Mouse (Mus musculus) ovary, postnatal 10 days (tissue): ENCODE data around the gene Lypd3.

Experiments
- DNase-seq: peaks from one replicate; pipeline ENCODE4 v3.0.0; 2022; ENCODE audit warnings: low spot score

The Lypd3 gene

DNA sequence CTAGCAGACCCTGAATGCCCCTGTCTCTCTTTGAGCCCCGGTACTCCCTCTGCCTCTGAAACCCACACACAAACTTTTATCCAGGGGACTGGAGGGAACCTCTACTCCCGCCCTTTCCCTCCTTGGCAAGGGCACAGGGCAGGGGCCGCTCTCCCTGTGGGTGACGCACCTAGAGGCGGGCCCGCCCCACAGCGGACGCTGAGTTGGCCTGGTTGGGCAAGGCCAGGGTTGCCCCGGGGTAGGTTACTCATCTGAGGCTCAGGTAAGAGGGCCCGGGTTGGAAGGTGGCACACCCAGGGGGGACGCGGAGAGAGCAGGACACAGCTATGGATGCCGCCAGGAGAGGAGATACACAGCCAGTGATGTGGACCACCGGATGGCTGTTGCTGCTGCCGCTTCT is at the start of gene Lypd3:
TSS of gene Lypd3 (plus strand) at position 287 of the 400 bp plus-strand sequence.
- DNase-seq, result no peak

DNA sequence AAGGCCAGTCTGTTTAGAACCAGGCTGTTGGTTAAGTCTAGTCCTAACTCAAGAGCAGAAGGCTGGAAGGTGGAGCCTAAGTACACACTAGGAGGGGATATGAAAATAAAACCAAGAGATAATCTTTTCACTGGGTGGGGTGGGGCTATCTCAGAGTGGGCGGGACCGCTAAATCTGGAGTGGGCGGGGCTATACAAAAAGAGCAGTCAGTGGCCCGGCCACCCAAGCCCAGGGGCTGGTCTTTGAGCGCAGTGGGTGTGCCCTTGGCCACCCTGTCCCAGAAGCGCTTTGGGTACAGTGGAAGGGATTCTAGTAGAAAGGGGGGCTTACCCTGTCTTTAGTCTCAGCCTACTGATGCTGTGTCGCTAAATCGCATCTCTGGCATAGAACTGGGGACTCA is 49.5 kb upstream of the Lypd3 start:
- no peak for DNase-seq

GRCm38 (mm10) chr7:24587330-24588105 is 48.8 kb upstream of the Lypd3 start, which contains the start of the genes Ethe1 and Zfp575:
Gene Ethe1 (plus strand): TSS chr7:24587543.
Gene Zfp575 (minus strand): TSS chr7:24587641.
- peak; percentile 27 for DNase-seq

- DNase-seq, result no peak
Measured at GRCm38 (mm10) chr7:24588336-24588735, 48.0 kb upstream of the Lypd3 start.

DNA sequence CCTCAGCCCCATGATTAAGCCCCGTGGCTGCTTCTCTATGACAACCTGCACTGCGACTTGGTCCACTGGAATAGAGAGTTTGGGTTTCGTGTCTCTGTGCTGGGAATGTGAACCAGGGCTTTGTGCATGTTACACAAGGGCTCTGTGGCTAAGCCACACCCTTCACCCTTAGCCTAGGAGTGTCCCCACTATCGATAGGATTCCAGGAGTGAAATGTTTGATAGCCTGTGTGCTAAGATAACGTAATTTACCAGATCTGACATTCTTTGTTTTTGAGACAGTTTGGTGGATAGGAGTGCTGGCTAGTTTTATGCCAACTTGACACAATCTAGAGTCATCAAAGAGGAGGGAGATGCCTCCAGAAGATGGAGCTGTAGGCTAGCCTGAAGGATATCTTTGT is 44.6 kb upstream of the Lypd3 start:
- no peak for DNase-seq

DNA sequence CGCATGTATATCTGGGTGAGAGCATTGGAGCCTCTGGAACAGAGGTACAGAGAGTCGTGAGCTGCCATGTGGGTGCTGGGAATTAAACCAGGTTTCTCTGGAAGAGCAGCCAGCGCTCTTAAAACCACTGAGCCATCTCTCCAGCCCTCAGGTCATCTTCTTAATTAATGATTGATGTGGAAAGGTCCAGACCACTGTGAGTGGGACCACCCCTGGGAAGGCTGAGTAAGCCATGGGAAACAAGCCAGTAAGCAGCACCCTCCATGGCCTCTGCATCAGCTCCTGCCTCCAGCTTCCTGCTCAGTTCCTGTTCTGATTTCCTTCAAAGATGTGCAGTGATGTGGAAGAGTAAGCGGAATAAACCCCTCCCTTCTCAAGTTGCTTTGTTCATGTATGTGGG is 44.2 kb upstream of the Lypd3 start:
- DNase-seq, result no peak

GRCm38 (mm10) chr7:24592781-24593180 is 43.6 kb upstream of the Lypd3 start:
- no peak for DNase-seq

- peak; percentile 46 for DNase-seq
Measured at GRCm38 (mm10) chr7:24593621-24594308, 42.6 kb upstream of the Lypd3 start.

GRCm38 (mm10) chr7:24594309-24594803 is 42.0 kb upstream of the Lypd3 start:
- DNase-seq, result no peak

DNA sequence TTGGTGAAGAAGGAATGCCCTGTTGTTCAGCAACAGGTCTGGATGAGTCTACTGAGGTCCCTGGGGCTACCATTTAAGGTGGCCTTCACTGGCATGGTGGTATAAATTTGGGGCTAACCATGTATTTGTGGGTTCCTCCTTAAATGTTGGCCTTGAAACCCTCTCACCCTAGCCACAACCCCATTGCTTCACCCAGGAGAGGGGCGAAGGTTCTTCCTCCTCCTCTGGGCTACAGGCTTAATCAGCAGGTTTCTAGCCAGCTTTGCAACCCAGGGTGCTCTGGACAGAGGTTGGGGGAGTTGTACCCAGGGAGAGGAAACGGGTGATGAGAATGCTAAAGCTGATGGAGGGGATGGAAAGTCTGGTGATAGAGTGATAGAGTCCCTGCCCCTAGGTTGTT is 40.9 kb upstream of the Lypd3 start:
- no peak for DNase-seq

DNA sequence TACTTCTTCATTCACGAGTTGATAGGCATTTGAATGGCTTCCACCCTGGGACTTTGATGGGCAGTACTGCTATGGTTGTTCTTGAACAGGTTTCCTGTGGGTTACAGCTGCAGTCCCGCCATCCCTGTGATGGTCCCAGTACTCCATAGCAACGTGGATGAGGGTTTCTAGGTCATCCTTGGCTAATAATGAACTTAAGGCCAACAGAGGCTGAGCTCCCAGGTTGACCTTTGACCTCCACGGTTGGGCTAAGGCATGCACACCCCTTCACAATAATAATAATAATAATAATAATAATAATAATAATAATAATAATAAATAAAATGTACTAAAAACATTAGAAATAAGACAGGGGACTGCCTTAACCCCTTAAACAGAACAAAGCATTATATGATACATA is 38.2 kb upstream of the Lypd3 start:
- no peak for DNase-seq

- no peak for DNase-seq
Measured at GRCm38 (mm10) chr7:24599211-24600067, 36.9 kb upstream of the Lypd3 start.

DNA sequence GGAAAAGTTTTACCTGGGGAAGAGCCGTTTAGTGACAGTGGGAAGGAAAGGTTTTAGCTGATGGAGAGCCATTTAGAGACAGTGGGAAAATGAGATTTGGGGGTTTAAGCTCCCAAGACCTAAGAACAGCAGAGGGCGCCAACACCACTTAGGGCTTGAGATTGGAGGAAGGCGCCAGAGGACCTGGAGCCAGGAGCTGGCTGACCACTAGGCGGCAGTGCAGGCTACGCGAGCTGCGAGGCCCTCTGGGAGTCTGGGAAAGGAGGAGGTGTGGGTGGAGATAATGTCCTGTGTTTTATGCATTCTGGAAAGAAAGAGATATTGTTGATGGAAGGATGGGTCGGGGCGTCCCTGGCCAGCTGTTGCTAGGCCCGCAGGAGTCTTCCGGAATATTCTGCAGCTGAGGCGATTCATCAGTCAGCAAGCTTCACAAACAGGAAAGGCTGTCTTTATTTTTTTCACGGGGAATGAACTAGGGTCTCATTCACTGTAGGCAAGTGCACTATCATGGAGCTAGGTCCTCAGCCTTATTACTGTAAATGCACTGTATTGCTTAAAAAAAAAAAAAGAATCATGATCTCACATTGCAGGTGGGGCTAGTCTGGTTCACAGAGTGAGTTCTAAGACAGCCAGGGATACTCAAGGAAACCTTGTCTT is 35.3 kb upstream of the Lypd3 start:
- DNase-seq, result peak; percentile 93

DNA sequence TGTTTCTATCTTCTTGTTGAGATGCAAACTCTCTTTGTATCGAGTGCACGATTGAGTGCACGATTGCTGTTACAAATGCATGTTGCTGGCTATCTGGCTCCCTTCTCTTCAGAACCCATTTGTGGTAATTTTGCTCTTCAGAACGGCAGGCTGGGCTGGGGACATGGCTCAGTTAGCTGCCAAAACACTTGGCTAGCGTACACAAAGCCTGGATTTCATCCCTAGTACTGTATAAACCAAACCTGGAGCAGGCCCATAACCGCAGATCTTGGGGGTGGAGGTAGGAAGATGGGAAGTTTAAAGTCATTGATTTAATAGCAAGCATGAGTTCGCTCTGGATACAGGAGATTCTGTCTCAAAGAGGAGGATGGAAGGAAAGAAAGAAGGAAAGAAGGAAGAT is 30.8 kb upstream of the Lypd3 start:
- no peak for DNase-seq

GRCm38 (mm10) chr7:24606046-24606445 is 30.3 kb upstream of the Lypd3 start:
- DNase-seq, result no peak

DNA sequence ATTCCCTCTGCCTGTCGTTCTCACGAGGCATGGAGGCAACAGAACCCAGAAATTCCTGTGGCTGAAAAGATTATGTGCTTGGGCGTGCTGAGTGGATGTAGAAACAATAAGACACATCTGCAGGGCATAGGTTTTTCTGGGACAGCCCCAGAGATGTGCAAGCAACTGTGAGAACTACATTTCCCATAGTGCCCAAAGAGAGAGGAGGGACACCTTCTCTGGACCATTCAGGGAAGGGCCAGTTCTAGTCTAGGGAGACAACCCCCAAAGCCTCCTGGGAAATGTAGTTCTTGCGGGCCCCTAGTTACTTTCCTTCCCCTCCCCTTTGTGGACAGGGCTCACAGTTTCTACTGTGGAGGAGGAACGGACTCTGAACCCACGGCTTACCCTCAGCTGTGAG is 28.3 kb upstream of the Lypd3 start:
- no peak for DNase-seq

GRCm38 (mm10) chr7:24608561-24608960 is 27.8 kb upstream of the Lypd3 start:
- DNase-seq, result no peak

DNA sequence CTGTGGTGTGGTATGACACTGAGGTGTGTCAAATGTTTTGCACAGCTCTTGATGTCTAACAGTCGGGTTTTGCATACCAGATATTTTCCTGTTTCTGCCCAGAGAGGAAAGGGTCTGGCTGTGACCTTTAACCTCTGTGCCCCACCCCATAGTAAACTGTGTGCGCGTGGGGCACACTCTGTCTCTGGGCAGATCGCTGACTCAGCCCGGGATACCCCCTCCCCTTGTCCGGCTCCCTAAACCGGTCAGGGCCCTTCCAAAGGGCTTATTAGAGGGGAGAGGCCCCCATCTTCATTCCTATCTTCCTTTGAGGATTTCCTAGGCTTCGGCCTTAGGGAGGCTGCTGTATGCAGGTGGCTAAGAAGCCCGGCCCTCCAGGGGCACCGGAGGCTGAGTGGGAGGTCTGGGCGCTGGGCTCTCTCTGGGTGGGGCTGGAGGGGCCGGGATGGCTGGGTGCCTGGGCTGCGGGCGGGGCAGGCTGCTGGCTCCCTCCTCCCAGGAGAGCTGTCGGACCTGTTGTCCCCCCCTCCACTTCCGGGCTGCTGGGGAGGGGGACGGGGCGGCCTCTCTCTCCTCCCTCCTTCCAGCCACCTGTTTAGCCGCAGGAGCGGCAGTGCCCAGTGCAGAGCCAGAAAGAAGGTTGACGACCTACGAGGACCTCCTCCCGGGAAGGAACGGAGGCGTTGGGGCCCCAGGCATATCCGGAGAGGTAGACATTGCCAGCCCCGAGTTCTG is 26.0 kb upstream of the Lypd3 start, which contains the start of gene Phldb3:
TSS of gene Phldb3 (plus strand) at position 620 of the 735 bp plus-strand sequence.
- no peak for DNase-seq

- peak; percentile 71 for DNase-seq
Measured at GRCm38 (mm10) chr7:24610879-24611494, 25.4 kb upstream of the Lypd3 start.

DNA sequence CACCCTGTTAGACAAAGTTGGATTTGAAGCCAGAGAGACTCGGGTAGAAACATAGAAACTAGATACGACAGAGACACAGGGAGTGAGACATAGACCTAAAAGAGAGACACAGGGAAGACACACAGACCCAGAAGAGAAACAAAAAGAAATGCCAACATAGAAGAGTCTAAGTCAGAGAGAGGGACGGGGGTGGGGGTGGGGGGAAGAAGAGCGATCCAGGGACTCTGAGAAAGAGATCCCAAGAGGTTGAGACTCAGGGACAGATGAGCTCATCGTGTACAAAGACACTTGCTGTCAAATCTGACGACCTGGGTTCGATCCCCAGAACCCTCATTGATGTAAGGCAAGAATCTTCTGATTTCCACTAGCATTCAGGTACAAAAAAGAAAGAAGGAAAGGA is 24.6 kb upstream of the Lypd3 start:
- DNase-seq, result no peak
